Mouse (Mus musculus): ENCODE data around the gene Ifi203. TPM values are rescaled to one million over a fixed set of nuclear protein-coding genes. Genes with fewer than 3 reads are reported as not detected.
"Not testable (repeated sequence)": the region's sequence is repeated elsewhere in the genome, so short reads cannot be mapped to it uniquely, and the experiment has no call there.

The Ifi203 gene
- 1 to 10 TPM; 6.4 to 6.5 TPM for total RNA-seq (2021)
- long read RNA-seq, experiment 1, partial matches to known transcripts: 0 of 1 reads
- long read RNA-seq, experiment 1, other reads (novel, unspliced or antisense): 1 of 1 reads
- long read RNA-seq, experiment 2, partial matches to known transcripts: 1 of 1 reads
- long read RNA-seq, experiment 2, other reads (novel, unspliced or antisense): 0 of 1 reads

- DNase-seq (ENCODE audit: low spot score in 2 of 2): not testable (repeated sequence)
Measured at GRCm38 (mm10) chr1:173941924-173942779, at the start of gene Ifi203, which contains the start of gene Mndal. TSS of gene Ifi203 (minus strand) at chr1:173942672. TSS of gene Mndal (minus strand) at chr1:173942491.

- not testable (repeated sequence) for DNase-seq (ENCODE audit: low spot score in 2 of 2)
Measured at GRCm38 (mm10) chr1:173982694-173983305, 40.3 kb upstream of the Ifi203 start, which contains the start of gene Ifi202b. TSS of gene Ifi202b (minus strand) at chr1:173982744.

GRCm38 (mm10) chr1:173981038-173981437 lies 38.6 kb upstream of the Ifi203 start:
- not testable (repeated sequence) for DNase-seq (ENCODE audit: low spot score in 2 of 2)

GRCm38 (mm10) chr1:173977622-173978021 lies 35.1 kb upstream of the Ifi203 start:
- DNase-seq (ENCODE audit: low spot score in 2 of 2): no peak

GRCm38 (mm10) chr1:173973111-173973510 lies 30.6 kb upstream of the Ifi203 start:
- no peak for DNase-seq (ENCODE audit: low spot score in 2 of 2)

- not testable (repeated sequence) for DNase-seq (ENCODE audit: low spot score in 2 of 2)
Measured at GRCm38 (mm10) chr1:173961491-173961890, 19.0 kb upstream of the Ifi203 start.

GRCm38 (mm10) chr1:173959998-173960397 lies 17.5 kb upstream of the Ifi203 start:
- not testable (repeated sequence) for DNase-seq (ENCODE audit: low spot score in 2 of 2)

- not testable (repeated sequence) for DNase-seq (ENCODE audit: low spot score in 2 of 2)
Measured at GRCm38 (mm10) chr1:173955839-173956527, 13.5 kb upstream of the Ifi203 start.

- no peak for DNase-seq (ENCODE audit: low spot score in 2 of 2)
Measured at GRCm38 (mm10) chr1:173955071-173955796, 12.8 kb upstream of the Ifi203 start.

GRCm38 (mm10) chr1:173953563-173953962 lies 11.1 kb upstream of the Ifi203 start:
- DNase-seq (ENCODE audit: low spot score in 2 of 2): no peak

GRCm38 (mm10) chr1:173949044-173949443 lies 6.6 kb upstream of the Ifi203 start:
- DNase-seq (ENCODE audit: low spot score in 2 of 2): not testable (repeated sequence)

- not testable (repeated sequence) for DNase-seq (ENCODE audit: low spot score in 2 of 2)
Measured at GRCm38 (mm10) chr1:173942780-173943066, 251 bp upstream of the Ifi203 start.

GRCm38 (mm10) chr1:173941522-173941921 lies 950 bp downstream of the Ifi203 start:
- DNase-seq (ENCODE audit: low spot score in 2 of 2): not testable (repeated sequence)

- not testable (repeated sequence) for DNase-seq (ENCODE audit: low spot score in 2 of 2)
Measured at GRCm38 (mm10) chr1:173919279-173919678, 23.2 kb downstream of the Ifi203 start.

GRCm38 (mm10) chr1:173914559-173914958 lies 27.9 kb downstream of the Ifi203 start:
- no peak for DNase-seq (ENCODE audit: low spot score in 2 of 2)

- DNase-seq (ENCODE audit: low spot score in 2 of 2): not testable (repeated sequence)
Measured at GRCm38 (mm10) chr1:173913256-173913791, 29.1 kb downstream of the Ifi203 start.

GRCm38 (mm10) chr1:173912548-173913255 lies 29.8 kb downstream of the Ifi203 start, which contains the start of gene Ifi211:
TSS of gene Ifi211 (minus strand) at chr1:173913046.
- DNase-seq (ENCODE audit: low spot score in 2 of 2): not testable (repeated sequence)

- DNase-seq (ENCODE audit: low spot score in 2 of 2): no peak
Measured at GRCm38 (mm10) chr1:173911808-173912464, 30.5 kb downstream of the Ifi203 start.

GRCm38 (mm10) chr1:173908390-173908789 lies 34.1 kb downstream of the Ifi203 start:
- DNase-seq (ENCODE audit: low spot score in 2 of 2): not testable (repeated sequence)

All from adrenal gland, postnatal 4 days (tissue).